Mouse (Mus musculus) heart, adult 2 months (tissue): ENCODE measurements around the gene Atoh1.

Experiments
- CTCF ChIP-seq: fragments of 200-600 bp; IDR thresholded peaks from 2 replicates; pipeline ENCODE4 v1.8.1; 2022; ENCODE audit warnings: antibody characterized with exemption, mild to moderate bottlenecking, moderate library complexity
- POLR2A ChIP-seq: fragments of 200-500 bp; IDR thresholded peaks from 2 replicates; pipeline ENCODE4 v1.6.1; 2011; ENCODE audit warnings: mild to moderate bottlenecking, low read depth, low read length, control low read depth; ENCODE audit not compliant: insufficient read depth

DNA sequence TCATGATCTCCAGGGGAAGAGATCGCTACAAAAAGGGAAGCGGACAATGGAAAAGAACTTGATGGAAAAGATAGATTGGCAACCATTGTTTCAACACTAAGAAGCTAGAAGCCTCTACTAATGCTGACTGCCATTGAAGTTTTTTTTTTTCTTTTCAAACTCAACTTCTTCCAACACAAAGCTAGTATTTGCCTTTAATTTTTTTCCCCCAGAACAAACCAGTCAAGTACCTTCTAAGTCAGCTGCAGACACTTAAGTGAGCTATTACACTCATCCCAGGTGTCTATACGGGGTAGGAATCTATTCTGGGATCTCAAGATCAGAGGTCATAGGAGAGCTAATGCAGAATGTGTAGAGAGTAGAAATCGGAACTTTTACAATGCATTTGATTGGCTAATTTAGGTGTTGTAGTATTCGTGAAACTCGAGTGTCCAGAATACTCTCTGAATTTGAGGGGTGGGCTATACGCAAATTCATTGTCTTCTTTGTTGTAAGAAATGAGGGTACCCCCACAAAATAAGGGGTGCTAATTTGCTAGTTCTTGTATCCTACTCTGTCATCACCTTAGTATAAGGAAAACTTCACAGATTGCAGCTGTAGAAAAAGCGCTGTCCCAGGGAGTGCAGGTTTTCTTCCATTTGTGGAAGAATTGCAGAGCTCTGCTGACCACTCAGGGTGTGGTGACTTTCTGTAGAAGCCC, 2.8 kb downstream of the Atoh1 start:
- TF ChIP-seq POLR2A, result no peak
- no peak for TF ChIP-seq CTCF
